Mouse (Mus musculus) spleen, postnatal 10 days (tissue): ENCODE results near the gene Pigk.

Experiments used
- DNase-seq, 2 experiments: peaks; one replicate each; pipeline ENCODE4 v3.0.0; 2021 to 2022; ENCODE audit warnings: low spot score in 2 of 2

Gene Pigk

DNA sequence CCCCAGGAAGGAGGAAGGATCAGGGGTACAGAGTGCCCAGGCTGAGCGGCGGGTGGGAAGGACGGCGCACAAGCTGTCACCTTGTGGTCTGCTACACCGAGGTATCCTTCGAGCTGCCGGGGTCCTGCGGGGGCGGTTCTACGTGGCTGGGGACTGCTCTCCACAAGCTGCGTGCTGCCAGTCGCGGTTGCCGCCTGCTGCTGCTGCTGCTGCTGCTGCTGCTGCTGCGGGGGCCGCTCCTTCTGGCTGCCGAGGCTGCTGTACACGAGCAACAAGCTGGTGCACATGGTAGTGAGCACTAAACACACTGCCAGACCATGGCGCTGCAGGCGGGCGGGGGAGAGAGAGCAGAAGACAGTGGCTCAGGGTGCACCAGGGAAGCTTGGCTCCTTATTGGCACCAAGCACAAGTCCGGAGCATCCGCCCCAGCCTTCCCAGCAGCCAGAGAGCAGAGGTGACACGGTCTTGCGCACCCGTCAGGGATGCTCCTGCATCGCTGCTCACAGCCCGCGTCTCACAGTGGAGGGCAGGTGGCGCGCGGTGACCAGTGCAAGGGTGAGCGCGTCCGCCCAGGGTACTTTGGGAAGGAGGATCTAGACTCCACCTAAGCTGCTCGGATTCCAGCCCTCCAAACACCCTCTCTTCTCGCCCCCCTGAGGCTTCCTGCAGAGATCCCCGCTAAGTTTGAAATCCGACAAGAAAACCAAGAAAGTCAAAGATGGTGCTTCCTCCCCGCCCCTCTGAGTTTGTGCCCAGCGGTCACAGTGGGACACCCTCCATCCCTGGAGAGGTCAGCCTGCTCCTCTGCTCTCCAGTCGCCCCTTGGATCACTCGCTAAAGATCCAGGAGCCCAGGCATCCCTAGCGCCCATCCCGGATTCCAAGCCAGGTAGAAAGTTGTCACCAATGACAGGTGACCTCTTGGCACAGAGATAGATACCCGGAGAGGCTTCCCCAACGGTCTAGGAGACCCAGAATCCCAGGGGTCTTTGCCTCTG, 267.4 kb downstream of the Pigk start:
- DNase-seq: no peak

- DNase-seq: no peak
Observed at GRCm38 (mm10) chr3:152981988-152982387, 268.1 kb downstream of the Pigk start, which contains the start of gene St6galnac5. TSS of gene St6galnac5 (minus strand) at chr3:152982246.

- DNase-seq: no peak
Observed at GRCm38 (mm10) chr3:152990787-152991186, 276.9 kb downstream of the Pigk start.

- no peak for DNase-seq
Observed at GRCm38 (mm10) chr3:152993608-152994007, 279.7 kb downstream of the Pigk start.

- no peak for DNase-seq
Observed at GRCm38 (mm10) chr3:152998106-152998505, 284.2 kb downstream of the Pigk start.

- DNase-seq: no peak
Observed at GRCm38 (mm10) chr3:152998901-152999300, 285.0 kb downstream of the Pigk start.

- DNase-seq: no peak
Observed at GRCm38 (mm10) chr3:153006893-153007292, 293.0 kb downstream of the Pigk start.

GRCm38 (mm10) chr3:153016355-153016754, 302.5 kb downstream of the Pigk start:
- no peak for DNase-seq

- DNase-seq: no peak
Observed at GRCm38 (mm10) chr3:153018051-153018450, 304.2 kb downstream of the Pigk start.

GRCm38 (mm10) chr3:153024016-153024415, 310.1 kb downstream of the Pigk start:
- DNase-seq: no peak
